Mouse (Mus musculus): ENCODE results near the gene Poc1b. TPM values are rescaled to one million over a fixed set of nuclear protein-coding genes. Genes with fewer than 3 reads are reported as not detected.
"Not testable (repeated sequence)": the region's sequence is repeated elsewhere in the genome, so short reads cannot be mapped to it uniquely, and the experiment has no call there.

Poc1b gene
- polyA plus RNA-seq, 1 experiment: 5.1 TPM

GRCm38 (mm10) chr10:99214421-99215299 is 107.8 kb downstream of the Poc1b start:
- DNase-seq (ENCODE audit: low read depth in 1 of 2, low spot score in 2 of 2): no peak
- Histone ChIP-seq H3K27ac (ENCODE audit: insufficient read depth, low read length) (no peak overlapping the region), H3K27me3 (ENCODE audit: control insufficient read depth, insufficient read depth, low read length) (no peaks in the 10 kb centered on the region), H3K4me1 (ENCODE audit: control insufficient read depth, insufficient read depth, insufficient read length) (no peaks in the 10 kb centered on the region), H3K4me3 (ENCODE audit: extremely low read depth, insufficient read depth, insufficient read length) (no peak overlapping the region), H3K36me3 (ENCODE audit: control insufficient read depth, insufficient read depth, low read length) (no peaks in the 10 kb centered on the region)
- WGBS: 89% methylated on average over 15 of the region's 15 CpGs
- TF ChIP-seq POLR2A (IDR thresholded peaks at IDR 0.05; ENCODE audit: low read depth, low read length) (no peak), CTCF (IDR thresholded peaks at IDR 0.05; ENCODE audit: extremely low read depth, insufficient read depth, insufficient read length, insufficient replicate concordance) (no peak)

- not testable (repeated sequence) for H3K36me3 ChIP-seq (ENCODE audit: control insufficient read depth, insufficient read depth, low read length); H3K27ac ChIP-seq (ENCODE audit: insufficient read depth, low read length); DNase-seq (ENCODE audit: low read depth in 1 of 2, low spot score in 2 of 2); H3K27me3 ChIP-seq (ENCODE audit: control insufficient read depth, insufficient read depth, low read length); H3K4me1 ChIP-seq (ENCODE audit: control insufficient read depth, insufficient read depth, insufficient read length); H3K4me3 ChIP-seq (ENCODE audit: extremely low read depth, insufficient read depth, insufficient read length)
- 92% methylated on average over 15 of the region's 15 CpGs for WGBS
Measured at GRCm38 (mm10) chr10:99216570-99216969, 109.7 kb downstream of the Poc1b start.

GRCm38 (mm10) chr10:99221540-99221939 is 114.7 kb downstream of the Poc1b start:
- TF ChIP-seq CTCF (IDR thresholded peaks at IDR 0.05; ENCODE audit: extremely low read depth, insufficient read depth, insufficient read length, insufficient replicate concordance): no peak
- no peak for TF ChIP-seq POLR2A (IDR thresholded peaks at IDR 0.05; ENCODE audit: low read depth, low read length)
- Histone ChIP-seq H3K27ac (ENCODE audit: insufficient read depth, low read length) (no peak overlapping the region), H3K4me3 (ENCODE audit: extremely low read depth, insufficient read depth, insufficient read length) (no peak overlapping the region), H3K4me1 (ENCODE audit: control insufficient read depth, insufficient read depth, insufficient read length) (no peaks in the 10 kb centered on the region), H3K36me3 (ENCODE audit: control insufficient read depth, insufficient read depth, low read length) (no peaks in the 10 kb centered on the region), H3K27me3 (ENCODE audit: control insufficient read depth, insufficient read depth, low read length) (no peaks in the 10 kb centered on the region)
- WGBS: 81% methylated on average over 8 of the region's 8 CpGs
- no peak for DNase-seq (ENCODE audit: low read depth in 1 of 2, low spot score in 2 of 2)

- Histone ChIP-seq H3K27me3 (ENCODE audit: control insufficient read depth, insufficient read depth, low read length) (no peaks in the 10 kb centered on the region), H3K4me3 (ENCODE audit: extremely low read depth, insufficient read depth, insufficient read length) (no peak overlapping the region), H3K4me1 (ENCODE audit: control insufficient read depth, insufficient read depth, insufficient read length) (peaks cover 2% of the 10 kb centered on the region; the same call in 1 of the 2 replicates), H3K36me3 (ENCODE audit: control insufficient read depth, insufficient read depth, low read length) (no peaks in the 10 kb centered on the region), H3K27ac (ENCODE audit: insufficient read depth, low read length) (no peak overlapping the region)
- DNase-seq (ENCODE audit: low read depth in 1 of 2, low spot score in 2 of 2): no peak
- WGBS: 81% methylated on average over 5 of the region's 5 CpGs
- no peak for TF ChIP-seq POLR2A (IDR thresholded peaks at IDR 0.05; ENCODE audit: low read depth, low read length)
- TF ChIP-seq CTCF (IDR thresholded peaks at IDR 0.05; ENCODE audit: extremely low read depth, insufficient read depth, insufficient read length, insufficient replicate concordance): no peak
Measured at GRCm38 (mm10) chr10:99222726-99223125, 115.9 kb downstream of the Poc1b start.

GRCm38 (mm10) chr10:99224218-99224617 is 117.4 kb downstream of the Poc1b start:
- H3K4me3 ChIP-seq (ENCODE audit: extremely low read depth, insufficient read depth, insufficient read length): no peak overlapping the region
- H3K27ac ChIP-seq (ENCODE audit: insufficient read depth, low read length): no peak overlapping the region
- peaks cover 14% of the 10 kb centered on the region; the same call in 1 of the 2 replicates for H3K4me1 ChIP-seq (ENCODE audit: control insufficient read depth, insufficient read depth, insufficient read length)
- DNase-seq (ENCODE audit: low read depth in 1 of 2, low spot score in 2 of 2): no peak
- no peak for TF ChIP-seq CTCF (IDR thresholded peaks at IDR 0.05; ENCODE audit: extremely low read depth, insufficient read depth, insufficient read length, insufficient replicate concordance)
- no peak for TF ChIP-seq POLR2A (IDR thresholded peaks at IDR 0.05; ENCODE audit: low read depth, low read length)
- no peaks in the 10 kb centered on the region for H3K27me3 ChIP-seq (ENCODE audit: control insufficient read depth, insufficient read depth, low read length)
- H3K36me3 ChIP-seq (ENCODE audit: control insufficient read depth, insufficient read depth, low read length): no peaks in the 10 kb centered on the region
- WGBS: 68% methylated on average over 3 of the region's 3 CpGs

GRCm38 (mm10) chr10:99226782-99227181 is 119.9 kb downstream of the Poc1b start:
- Histone ChIP-seq H3K36me3 (ENCODE audit: control insufficient read depth, insufficient read depth, low read length) (no peaks in the 10 kb centered on the region), H3K4me1 (ENCODE audit: control insufficient read depth, insufficient read depth, insufficient read length) (peaks cover 14% of the 10 kb centered on the region; the same call in 1 of the 2 replicates), H3K27ac (ENCODE audit: insufficient read depth, low read length) (no peak overlapping the region), H3K27me3 (ENCODE audit: control insufficient read depth, insufficient read depth, low read length) (no peaks in the 10 kb centered on the region), H3K4me3 (ENCODE audit: extremely low read depth, insufficient read depth, insufficient read length) (no peak overlapping the region)
- no peak for DNase-seq (ENCODE audit: low read depth in 1 of 2, low spot score in 2 of 2)
- no peak for TF ChIP-seq CTCF (IDR thresholded peaks at IDR 0.05; ENCODE audit: extremely low read depth, insufficient read depth, insufficient read length, insufficient replicate concordance)
- no peak for TF ChIP-seq POLR2A (IDR thresholded peaks at IDR 0.05; ENCODE audit: low read depth, low read length)
- WGBS: 96% methylated on average over 5 of the region's 5 CpGs
